Mouse (Mus musculus) neutrophil, adult 59 days (primary cell): ENCODE measurements around the gene Rasef. TPM values are rescaled to one million over a fixed set of nuclear protein-coding genes. Genes with fewer than 3 reads are reported as not detected.

Experiments
- total RNA-seq, 2 experiments: library from RNA; stranded (reverse); gene quantifications; 1 replicate in 1 of 2; 2 replicates in 1 of 2; pipeline ENCODE4 v1.2.4; 2023

The Rasef gene
- not detected for total RNA-seq

GRCm38 (mm10) chr4:73790260-73791185 is at the start of gene Rasef:
TSS of gene Rasef (minus strand) at chr4:73790994.

DNA sequence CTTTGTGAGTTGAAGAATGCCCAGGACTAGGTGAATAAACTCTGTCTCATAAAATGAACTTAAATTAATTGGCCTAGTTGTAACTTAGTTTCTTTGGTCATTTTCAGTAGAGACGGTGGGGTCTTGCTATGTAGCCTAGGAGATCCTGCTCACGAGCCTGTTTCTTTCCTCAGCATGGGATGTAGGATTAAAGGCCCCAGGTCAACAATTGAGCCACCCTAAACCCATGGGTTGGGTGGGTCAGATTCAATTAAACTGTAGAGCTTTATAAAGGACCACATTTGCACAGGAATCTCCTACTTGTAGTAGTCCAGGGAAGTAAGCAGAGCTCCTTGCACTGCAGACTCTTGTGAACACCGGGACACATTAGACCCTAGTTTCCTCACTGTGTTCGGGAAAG is 107.6 kb downstream of the Rasef start, which contains the start of gene Gm428:
Gene Gm428, plus strand, starts transcription at position 301 of the 400 bp plus-strand sequence.

GRCm38 (mm10) chr4:73668054-73668453 is 122.7 kb downstream of the Rasef start, which contains the start of gene Gm11239:
TSS of gene Gm11239 (plus strand) at chr4:73668354.

Other genes with a start within 250 kb of the Rasef start
- not detected for gene Gm11238, start 183.1 kb downstream of the Rasef start, total RNA-seq
- gene Gm11237, start 168.0 kb downstream of the Rasef start, total RNA-seq = not detected
- gene Gm11236, start 152.9 kb downstream of the Rasef start, total RNA-seq = not detected
- not detected for gene Gm11239, start 122.6 kb downstream of the Rasef start, total RNA-seq
- not detected for gene Gm428, start 107.5 kb downstream of the Rasef start, total RNA-seq
- not detected for gene Gm11758, start 85.3 kb upstream of the Rasef start, total RNA-seq
- not detected for gene Gm11757, start 100.1 kb upstream of the Rasef start, total RNA-seq
- gene Gm13871, start 115.0 kb upstream of the Rasef start, total RNA-seq = not detected
- not detected for gene Gm11756, start 129.8 kb upstream of the Rasef start, total RNA-seq
- not detected for gene 2310002L09Rik, start 159.9 kb upstream of the Rasef start, total RNA-seq
- not detected for gene Frmd3, start 222.4 kb upstream of the Rasef start, total RNA-seq